ENCODE assay signal across 11 mouse cellular contexts in genomic region chr3:100554843-100555242, GRCm38 (mm10).
DNase-seq lines count a peak whose midpoint lies in the region; ATAC-seq and TF ChIP-seq lines count a peak whose summit lies in the region.
"Had no signal": no experiment of that assay in that cellular context is flagged by ENCODE, and none has a peak within 500 bp of the region (broad histone marks: within the 10 kb centered on the region; RNA-seq: fewer than 3 reads in every experiment).

No protein-coding gene starts in this region.

- ATAC-seq in frontal cortex, adult (ENCODE audit: low TSS enrichment) = peak; percentile 82
- peak; percentile 44; the same call in 1 of the 2 replicates for ATAC-seq in lung, embryonic 14.5 days (ENCODE audit: insufficient read depth)
- ATAC-seq in embryonic facial prominence, embryonic 11.5 days (replicated peaks; ENCODE audit: insufficient number of reproducible peaks, low FRiP score, low TSS enrichment, low read depth) = no peak
- 0 out of 2 replicates have a peak, but pooled peaks have one; percentile 18 for ATAC-seq in midbrain, embryonic 14.5 days (ENCODE audit: low FRiP score, low TSS enrichment)

- H3K27ac ChIP-seq in lung, embryonic 14.5 days (ENCODE audit: low read depth) = no peak overlapping the region
- no peak overlapping the region for H3K27ac ChIP-seq in embryonic facial prominence, embryonic 11.5 days (replicated peaks; ENCODE audit: low read depth, low read length)
- no peak overlapping the region for H3K27ac ChIP-seq in midbrain, embryonic 14.5 days (replicated peaks; ENCODE audit: low read depth, low read length)
- H3K27ac ChIP-seq: limb, embryonic 12.5 days had no signal

- no peak overlapping the region for H3K4me2 ChIP-seq in lung, embryonic 14.5 days
- no peak overlapping the region for H3K4me2 ChIP-seq in embryonic facial prominence, embryonic 11.5 days (ENCODE audit: low read depth, low read length)
- H3K4me2 ChIP-seq in midbrain, embryonic 14.5 days (ENCODE audit: low read length) = no peak overlapping the region
- H3K4me2 ChIP-seq: limb, embryonic 12.5 days had no signal

- WGBS in lung, embryonic 14.5 days = 36% methylated on average over 5 of the region's 5 CpGs
- 40% methylated on average over 5 of the region's 5 CpGs for WGBS in embryonic facial prominence, embryonic 11.5 days
- WGBS in midbrain, embryonic 14.5 days = 45% methylated on average over 5 of the region's 5 CpGs

- TF ChIP-seq CTCF in lung, embryonic 14.5 days (IDR thresholded peaks at IDR 0.05; ENCODE audit: low read depth) = peak; percentile 56

- H3K9me3 ChIP-seq in lung, embryonic 14.5 days (ENCODE audit: low read depth, low read length) = no peaks in the 10 kb centered on the region
- H3K9me3 ChIP-seq in embryonic facial prominence, embryonic 11.5 days (replicated peaks; ENCODE audit: control insufficient read depth, low read length) = no peaks in the 10 kb centered on the region
- H3K9me3 ChIP-seq in midbrain, embryonic 14.5 days (ENCODE audit: control insufficient read depth, low read length) = no peaks in the 10 kb centered on the region
- H3K9me3 ChIP-seq: limb, embryonic 12.5 days had no signal

- no peak overlapping the region for H3K9ac ChIP-seq in lung, embryonic 14.5 days
- H3K9ac ChIP-seq in embryonic facial prominence, embryonic 11.5 days (replicated peaks; ENCODE audit: low read length) = no peak overlapping the region
- H3K9ac ChIP-seq in midbrain, embryonic 14.5 days (replicated peaks; ENCODE audit: low read length) = no peak overlapping the region
- H3K9ac ChIP-seq: limb, embryonic 12.5 days had no signal

- no peak for DNase-seq in frontal cortex, postnatal 10 days (ENCODE audit: low spot score in 2 of 2)
- peak; percentile 67 for DNase-seq in lung, embryonic 14.5 days
- no peak for DNase-seq in lung, postnatal 4 days
- DNase-seq in embryonic facial prominence, embryonic 11.5 days (ENCODE audit: low spot score) = peak; percentile 42
- peak; percentile 66 for DNase-seq in midbrain, embryonic 14.5 days
- DNase-seq in urinary bladder, postnatal 14 days (ENCODE audit: low spot score) = no peak
- no peak for DNase-seq in spleen, postnatal 36 days (ENCODE audit: low spot score in 2 of 2)
- DNase-seq: cerebellum, adult 18-20 months; right cerebral cortex, postnatal 4 days had no signal

- H3K27me3 ChIP-seq in lung, embryonic 14.5 days (ENCODE audit: insufficient read depth, low read length) = no peaks in the 10 kb centered on the region
- no peaks in the 10 kb centered on the region for H3K27me3 ChIP-seq in embryonic facial prominence, embryonic 11.5 days (ENCODE audit: control insufficient read depth, insufficient read depth, low read length)
- no peaks in the 10 kb centered on the region for H3K27me3 ChIP-seq in midbrain, embryonic 14.5 days (ENCODE audit: control insufficient read depth, insufficient read depth, low read length)
- H3K27me3 ChIP-seq: limb, embryonic 12.5 days had no signal

- H3K36me3 ChIP-seq in lung, embryonic 14.5 days (ENCODE audit: insufficient read depth) = no peaks in the 10 kb centered on the region
- no peaks in the 10 kb centered on the region for H3K36me3 ChIP-seq in embryonic facial prominence, embryonic 11.5 days (replicated peaks; ENCODE audit: control insufficient read depth, insufficient read depth, low read depth, low read length)
- no peaks in the 10 kb centered on the region for H3K36me3 ChIP-seq in midbrain, embryonic 14.5 days (ENCODE audit: control insufficient read depth, insufficient read depth, low read length)
- H3K36me3 ChIP-seq: limb, embryonic 12.5 days had no signal

- H3K4me3 ChIP-seq in lung, embryonic 14.5 days (ENCODE audit: low read depth, low read length) = no peak overlapping the region
- H3K4me3 ChIP-seq in embryonic facial prominence, embryonic 11.5 days (ENCODE audit: low read depth, low read length) = no peak overlapping the region
- H3K4me3 ChIP-seq in midbrain, embryonic 14.5 days (replicated peaks; ENCODE audit: low read depth, low read length) = no peak overlapping the region
- H3K4me3 ChIP-seq: limb, embryonic 12.5 days had no signal

- H3K4me1 ChIP-seq in lung, embryonic 14.5 days (ENCODE audit: insufficient read depth) = no peaks in the 10 kb centered on the region
- no peaks in the 10 kb centered on the region for H3K4me1 ChIP-seq in embryonic facial prominence, embryonic 11.5 days (ENCODE audit: control insufficient read depth, insufficient read depth, low read length)
- no peaks in the 10 kb centered on the region for H3K4me1 ChIP-seq in midbrain, embryonic 14.5 days (ENCODE audit: control insufficient read depth, insufficient read depth, low read length)
- H3K4me1 ChIP-seq: limb, embryonic 12.5 days had no signal

Comparison
In these comparisons a context has a peak if more than half of its experiments do, and no peak if none do; other contexts are left out.
1. DNase-seq: peak in lung, embryonic 14.5 days (single experiment), embryonic facial prominence, embryonic 11.5 days (single experiment) and midbrain, embryonic 14.5 days (single experiment); none in frontal cortex, postnatal 10 days (0 of 2), lung, postnatal 4 days (0 of 2), urinary bladder, postnatal 14 days (single experiment) and spleen, postnatal 36 days (0 of 2).